Mouse (Mus musculus) WW6 (cell line): ENCODE data around the gene Hpgd.

Experiments
- DNase-seq: peaks from one replicate; pipeline ENCODE4 v3.0.0-alpha.2; 2013; ENCODE audit warnings: low read depth, low spot score

Gene Hpgd

GRCm38 (mm10) chr8:56323276-56323675 lies 28.9 kb downstream of the Hpgd start:
- DNase-seq, result no peak

- DNase-seq, result no peak
Measured at GRCm38 (mm10) chr8:56327709-56328108, 33.3 kb downstream of the Hpgd start.

GRCm38 (mm10) chr8:56328130-56328542 lies 33.8 kb downstream of the Hpgd start:
- no peak for DNase-seq

GRCm38 (mm10) chr8:56335390-56336000 lies 41.1 kb downstream of the Hpgd start:
- DNase-seq, result no peak

- no peak for DNase-seq
Measured at GRCm38 (mm10) chr8:56336771-56337170, 42.4 kb downstream of the Hpgd start.

GRCm38 (mm10) chr8:56343505-56343904 lies 49.1 kb downstream of the Hpgd start:
- DNase-seq, result no peak

- no peak for DNase-seq
Measured at GRCm38 (mm10) chr8:56343940-56344339, 49.6 kb downstream of the Hpgd start.

- DNase-seq, result no peak
Measured at GRCm38 (mm10) chr8:56344359-56344758, 50.0 kb downstream of the Hpgd start.

- no peak for DNase-seq
Measured at GRCm38 (mm10) chr8:56345641-56346420, 51.4 kb downstream of the Hpgd start.

GRCm38 (mm10) chr8:56363180-56363579 lies 68.8 kb downstream of the Hpgd start:
- DNase-seq, result no peak
